Mouse (Mus musculus) G1E (cell line): ENCODE measurements at regions not wholly inside any gene's neighbourhood (a gene's known extent, or its start where the extent isn't known, plus 50 kb on each side); places are given as distances from the start of the nearest gene placed in this dataset.

Source experiments
- ATAC-seq: 2 replicates; pipeline ENCODE4 v1.8.0; 2016; ENCODE audit warnings: mild to moderate bottlenecking; ENCODE audit not compliant: insufficient number of reproducible peaks, poor library complexity, low FRiP score, severe bottlenecking; ENCODE audit errors: extremely low read depth
- DNase-seq: peaks from one replicate; pipeline ENCODE4 v3.0.0; 2012; ENCODE audit warnings: low spot score
- H3K27me3 ChIP-seq: 2 replicates; pipeline ENCODE4 v1.6.1; 2012; ENCODE audit warnings: mild to moderate bottlenecking, low read length, inconsistent platforms; ENCODE audit not compliant: insufficient read depth
- H3K36me3 ChIP-seq: replicated peaks from 2 replicates; pipeline ENCODE3; 2012; ENCODE audit warnings: mild to moderate bottlenecking, inconsistent platforms
- H3K4me1 ChIP-seq: 2 replicates; pipeline ENCODE4 v1.6.1; 2012; ENCODE audit warnings: low read depth, low read length, inconsistent platforms, mixed read lengths; ENCODE audit not compliant: insufficient read depth
- H3K4me3 ChIP-seq: 2 replicates; pipeline ENCODE4 v1.5.1; 2012; ENCODE audit warnings: low read depth, mild to moderate bottlenecking, inconsistent platforms, low read length, moderate library complexity, mixed read lengths
- H3K9me3 ChIP-seq: replicated peaks from 2 replicates; pipeline ENCODE4 v1.6.1; 2012; ENCODE audit warnings: inconsistent platforms
- CTCF ChIP-seq: IDR thresholded peaks from 2 replicates; pipeline ENCODE4 v1.5.1; 2012; ENCODE audit warnings: low read depth, low read length, inconsistent platforms, mixed read lengths
- GATA1 ChIP-seq: IDR thresholded peaks from 2 replicates; pipeline ENCODE4 v1.6.1; 2012; ENCODE audit warnings: borderline replicate concordance, low read length, inconsistent platforms, mixed read lengths
- GATA2 ChIP-seq: IDR thresholded peaks from 2 replicates; pipeline ENCODE4 v1.6.1; 2012; ENCODE audit warnings: low read depth, low read length, inconsistent platforms, borderline replicate concordance
- POLR2AphosphoS5 ChIP-seq: IDR thresholded peaks from 2 replicates; pipeline ENCODE4 v1.6.1; 2012; ENCODE audit warnings: low read depth, low read length, inconsistent platforms; ENCODE audit not compliant: insufficient replicate concordance
- TAL1 ChIP-seq: conservative IDR thresholded peaks from 2 replicates; pipeline ENCODE4 v1.6.1; 2012; ENCODE audit warnings: low read depth, low read length, inconsistent platforms, mixed read lengths

GRCm38 (mm10) chr12:98349864-98350643 is 81.6 kb downstream of the Gpr65 start:
- peaks cover 5% of the 10 kb centered on the region for H3K9me3 ChIP-seq
- no peak overlapping the region for H3K4me3 ChIP-seq
- no peak for TF ChIP-seq TAL1
- no peak for TF ChIP-seq CTCF
- no peak for TF ChIP-seq POLR2AphosphoS5
- no peak for TF ChIP-seq GATA1
- TF ChIP-seq GATA2 = no peak
- DNase-seq (no peak), ATAC-seq (no peak)
- H3K36me3 ChIP-seq = no peaks in the 10 kb centered on the region
- no peaks in the 10 kb centered on the region for H3K27me3 ChIP-seq
- H3K4me1 ChIP-seq = no peaks in the 10 kb centered on the region

- peaks cover 6% of the 10 kb centered on the region for H3K9me3 ChIP-seq
- DNase-seq (no peak), ATAC-seq (no peak)
- H3K27me3 ChIP-seq = no peaks in the 10 kb centered on the region
- no peak overlapping the region for H3K4me3 ChIP-seq
- H3K4me1 ChIP-seq = no peaks in the 10 kb centered on the region
- no peaks in the 10 kb centered on the region for H3K36me3 ChIP-seq
- TF ChIP-seq GATA2 = no peak
- no peak for TF ChIP-seq TAL1
- TF ChIP-seq POLR2AphosphoS5 = no peak
- no peak for TF ChIP-seq CTCF
- no peak for TF ChIP-seq GATA1
Observed at GRCm38 (mm10) chr12:98352401-98352800, 84.0 kb downstream of the Gpr65 start.

GRCm38 (mm10) chr12:98354545-98354944 is 86.1 kb downstream of the Gpr65 start:
- TF ChIP-seq GATA1 (no peak), TAL1 (no peak), POLR2AphosphoS5 (no peak), GATA2 (no peak), CTCF (no peak)
- DNase-seq (no peak), ATAC-seq (no peak)
- H3K36me3 ChIP-seq = no peaks in the 10 kb centered on the region
- H3K4me1 ChIP-seq = no peaks in the 10 kb centered on the region
- H3K27me3 ChIP-seq = no peaks in the 10 kb centered on the region
- no peak overlapping the region for H3K4me3 ChIP-seq
- peaks cover 6% of the 10 kb centered on the region for H3K9me3 ChIP-seq

GRCm38 (mm10) chr12:98367583-98367982 is 99.1 kb downstream of the Gpr65 start:
- Histone ChIP-seq H3K36me3 (no peaks in the 10 kb centered on the region), H3K4me1 (no peaks in the 10 kb centered on the region), H3K4me3 (no peak overlapping the region), H3K9me3 (no peaks in the 10 kb centered on the region), H3K27me3 (no peaks in the 10 kb centered on the region)
- DNase-seq (no peak), ATAC-seq (no peak)
- TF ChIP-seq CTCF (no peak), TAL1 (no peak), GATA1 (no peak), POLR2AphosphoS5 (no peak), GATA2 (no peak)

GRCm38 (mm10) chr12:98370771-98371170 is 102.3 kb downstream of the Gpr65 start:
- Histone ChIP-seq H3K4me3 (no peak overlapping the region), H3K4me1 (no peaks in the 10 kb centered on the region), H3K36me3 (no peaks in the 10 kb centered on the region), H3K27me3 (no peaks in the 10 kb centered on the region), H3K9me3 (no peaks in the 10 kb centered on the region)
- ATAC-seq (no peak), DNase-seq (no peak)
- TF ChIP-seq CTCF = no peak
- TF ChIP-seq GATA1 = no peak
- TF ChIP-seq GATA2 = no peak
- TF ChIP-seq TAL1 = no peak
- no peak for TF ChIP-seq POLR2AphosphoS5

- no peaks in the 10 kb centered on the region for H3K36me3 ChIP-seq
- TF ChIP-seq POLR2AphosphoS5 = no peak
- no peak for TF ChIP-seq TAL1
- no peak for TF ChIP-seq GATA2
- TF ChIP-seq CTCF = no peak
- TF ChIP-seq GATA1 = no peak
- no peak overlapping the region for H3K4me3 ChIP-seq
- H3K27me3 ChIP-seq = no peaks in the 10 kb centered on the region
- DNase-seq = no peak
- no peak for ATAC-seq
- no peaks in the 10 kb centered on the region for H3K9me3 ChIP-seq
- no peaks in the 10 kb centered on the region for H3K4me1 ChIP-seq
Observed at GRCm38 (mm10) chr12:98375214-98375910, 106.9 kb downstream of the Gpr65 start.
